Mouse (Mus musculus) 416B (cell line): Measurements from ENCODE around the gene Mgst3.

ENCODE experiments used
- DNase-seq: peaks from one replicate; pipeline ENCODE4 v3.0.0; 2011; ENCODE audit warnings: low read depth

Gene Mgst3

GRCm38 (mm10) chr1:167387796-167388195 is 5.8 kb downstream of the Mgst3 start:
- no peak for DNase-seq

DNA sequence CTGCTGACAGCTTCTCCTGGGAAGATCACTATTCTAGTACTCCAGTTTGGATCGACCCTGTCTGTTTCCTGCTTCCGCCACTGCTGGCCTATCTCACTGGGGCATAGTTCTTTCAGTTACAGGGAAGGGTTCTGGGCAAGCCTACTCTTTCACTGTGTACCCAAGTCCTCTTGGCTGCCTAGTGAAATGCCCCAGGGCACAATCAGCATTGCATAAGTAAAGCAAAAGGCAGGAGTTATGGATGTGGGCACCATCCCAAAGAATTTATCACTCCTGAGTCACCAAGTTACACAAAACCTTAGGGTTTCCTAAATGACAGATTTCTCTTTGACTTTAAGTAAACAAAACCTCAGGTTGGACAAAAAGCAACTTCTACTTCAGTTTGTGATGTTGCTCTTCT is 6.3 kb downstream of the Mgst3 start:
- DNase-seq: peak; percentile 11

- DNase-seq: no peak
These were observed 7.2 kb downstream of the Mgst3 start for GRCm38 (mm10) chr1:167386466-167386865.

GRCm38 (mm10) chr1:167385636-167386035 is 8.0 kb downstream of the Mgst3 start:
- DNase-seq: no peak

DNA sequence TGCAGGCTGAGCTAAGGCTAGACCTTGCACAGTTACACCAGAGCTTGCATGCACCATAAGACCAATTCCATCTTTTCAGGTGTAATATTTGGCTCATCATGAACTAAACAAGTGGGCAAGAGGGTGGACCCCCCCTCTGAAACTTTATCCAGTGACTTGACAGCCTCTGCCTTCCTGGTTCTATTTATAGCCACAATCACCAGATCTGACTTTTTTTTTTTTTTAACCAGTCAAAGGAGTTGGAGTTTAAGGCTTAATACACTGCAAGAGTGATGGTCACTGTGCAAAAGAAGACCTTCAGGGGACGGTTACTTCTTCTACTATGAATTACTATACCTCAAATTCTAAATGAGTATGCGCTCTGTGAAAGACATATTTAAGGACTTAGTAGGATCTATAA is 8.4 kb downstream of the Mgst3 start:
- DNase-seq: no peak

- DNase-seq: no peak
These were observed 9.5 kb downstream of the Mgst3 start for GRCm38 (mm10) chr1:167384156-167384555.

DNA sequence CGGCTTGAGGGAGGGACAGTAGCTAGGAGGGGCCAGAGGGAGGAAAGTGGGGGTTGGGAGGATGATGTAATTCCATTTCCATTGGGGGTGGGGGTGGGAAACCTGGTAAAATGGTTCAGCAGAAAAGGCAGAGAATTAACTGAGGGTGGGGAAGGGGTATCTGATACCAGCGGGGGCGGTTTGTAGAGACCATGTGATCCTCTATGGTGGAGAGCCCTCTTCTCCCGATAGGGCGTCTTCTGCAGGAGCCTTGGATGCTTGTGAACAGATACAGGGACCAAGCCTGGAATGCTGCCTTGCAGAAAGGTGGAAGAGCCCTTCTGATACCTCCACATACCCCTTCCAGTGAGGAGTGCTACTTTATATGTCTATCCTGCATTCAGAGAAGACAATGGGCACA is 10.5 kb downstream of the Mgst3 start:
- no peak for DNase-seq

- DNase-seq: no peak
These were observed 10.9 kb downstream of the Mgst3 start for GRCm38 (mm10) chr1:167382763-167383162.

DNA sequence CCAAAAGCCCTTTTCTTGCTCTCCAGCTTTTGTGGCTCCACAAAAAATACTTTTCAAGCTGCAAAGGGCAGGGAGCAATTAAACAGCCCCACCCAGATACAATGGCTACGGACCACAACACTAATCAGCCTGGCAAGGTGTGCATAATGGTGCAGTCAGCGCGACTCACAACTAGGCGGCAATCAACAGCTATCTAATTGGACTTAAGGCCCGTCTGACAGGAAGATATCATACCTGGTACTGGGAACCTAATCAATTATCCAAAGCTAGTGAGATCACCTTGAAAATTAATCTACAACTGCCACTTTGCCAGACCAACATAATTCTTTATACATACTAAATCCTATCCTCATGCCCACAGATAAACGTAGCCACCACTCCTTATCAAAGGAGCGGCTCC is 11.3 kb downstream of the Mgst3 start:
- DNase-seq: no peak

GRCm38 (mm10) chr1:167381050-167382015 is 12.3 kb downstream of the Mgst3 start:
- no peak for DNase-seq

DNA sequence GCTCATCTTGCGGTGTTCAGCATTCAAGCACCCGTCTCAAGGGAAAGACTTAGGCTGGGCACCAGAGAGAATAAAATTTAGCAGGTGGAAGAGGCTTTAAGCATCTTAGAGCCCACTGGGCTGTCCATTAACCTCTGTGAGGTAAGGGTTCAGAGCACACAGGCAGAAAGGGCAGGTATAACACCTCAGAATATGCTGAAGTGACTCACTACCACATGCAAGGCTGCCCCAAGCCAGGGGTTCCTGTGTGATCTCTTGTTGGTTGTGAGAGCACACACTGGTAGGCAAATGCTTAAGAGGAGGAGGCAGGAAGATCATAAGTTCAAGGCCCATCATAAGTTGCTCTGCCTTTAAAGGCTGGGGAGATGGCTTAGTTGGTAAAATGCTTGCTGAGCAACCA is 13.4 kb downstream of the Mgst3 start:
- DNase-seq: no peak

GRCm38 (mm10) chr1:167379751-167380150 is 13.9 kb downstream of the Mgst3 start:
- DNase-seq: no peak

DNA sequence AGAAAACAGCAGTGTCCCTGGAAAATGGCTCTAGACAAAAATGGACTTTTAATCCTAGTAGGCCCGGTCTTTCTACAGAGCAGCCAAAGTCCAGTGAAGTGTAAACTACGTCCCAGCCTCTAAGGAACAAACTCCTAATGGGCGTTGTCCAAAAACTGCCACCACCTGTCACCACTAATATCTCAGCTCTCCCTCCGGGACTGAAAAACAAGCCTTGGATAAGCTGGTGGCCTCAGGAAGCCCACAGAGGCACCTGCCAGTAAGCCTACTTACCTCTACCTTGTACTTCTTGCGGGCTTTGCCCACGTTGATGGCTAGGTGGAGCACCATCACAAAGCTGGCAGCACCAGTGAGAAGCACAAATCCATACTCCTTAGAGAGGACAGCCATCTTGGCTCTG is 15.6 kb downstream of the Mgst3 start:
- no peak for DNase-seq

DNA sequence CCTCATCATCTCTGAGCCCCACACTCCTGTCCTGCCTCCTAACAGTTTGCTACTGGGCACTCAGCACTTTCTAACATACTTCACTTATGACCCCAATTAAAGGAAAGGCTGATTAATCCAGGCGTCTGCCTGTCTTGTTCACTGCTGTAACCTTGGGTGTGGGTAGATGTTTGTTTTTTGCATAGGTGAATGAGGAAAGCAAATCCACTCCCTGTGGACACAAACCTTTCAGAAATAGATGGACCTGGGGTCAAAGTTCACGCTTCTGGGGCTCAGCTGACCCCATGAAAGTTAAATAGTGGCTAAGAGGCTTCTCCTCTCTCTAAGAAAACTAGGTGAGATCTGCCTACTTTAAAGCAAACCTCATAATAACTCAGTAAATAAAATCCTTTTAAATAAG is 18.7 kb downstream of the Mgst3 start:
- DNase-seq: no peak

GRCm38 (mm10) chr1:167374003-167374784 is 19.4 kb downstream of the Mgst3 start:
- no peak for DNase-seq

- no peak for DNase-seq
These were observed 20.9 kb downstream of the Mgst3 start for GRCm38 (mm10) chr1:167372739-167373138.

GRCm38 (mm10) chr1:167369905-167370304 is 23.7 kb downstream of the Mgst3 start:
- DNase-seq: peak; percentile 92

DNA sequence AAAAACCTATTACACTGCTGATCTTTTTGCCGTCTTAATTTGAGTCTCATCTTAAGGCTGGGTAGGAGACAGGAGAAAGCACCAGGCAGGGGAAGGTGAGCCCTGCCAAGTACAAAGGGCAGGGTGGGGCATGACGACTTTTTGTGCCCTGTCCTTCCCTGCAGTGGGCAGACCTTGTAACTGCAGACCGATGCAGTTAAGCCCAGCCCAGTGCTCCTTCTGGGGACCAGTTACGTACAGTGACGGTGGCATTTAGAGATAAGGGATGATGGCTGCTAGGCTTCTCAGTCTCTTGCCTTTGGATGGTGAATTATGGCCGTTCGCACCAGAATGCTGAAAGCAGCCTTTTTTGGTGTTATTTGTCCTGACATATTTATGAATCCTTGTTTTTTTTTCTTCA is 25.1 kb downstream of the Mgst3 start:
- DNase-seq: no peak

- peak; percentile 41 for DNase-seq
These were observed 25.6 kb downstream of the Mgst3 start for GRCm38 (mm10) chr1:167368018-167368417.

DNA sequence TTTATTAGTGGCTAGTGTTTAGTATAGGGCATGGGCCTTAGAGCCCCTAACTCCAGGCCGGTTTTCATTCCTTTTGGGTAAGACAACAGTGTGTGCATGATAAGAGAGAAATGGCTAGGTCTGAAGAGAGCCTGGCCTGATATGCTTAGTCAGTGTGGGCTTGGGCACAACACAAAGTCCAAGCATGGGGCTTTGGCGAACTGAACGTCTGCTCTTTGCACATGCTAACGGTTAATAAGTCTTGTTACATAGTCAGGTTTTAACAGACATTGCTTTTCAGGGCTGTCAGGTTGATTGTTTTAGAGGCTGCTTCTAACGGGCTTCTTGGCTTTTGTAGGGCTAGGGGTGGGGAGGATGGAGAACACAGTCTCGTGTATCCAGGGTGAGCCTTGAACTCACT is 27.0 kb downstream of the Mgst3 start:
- no peak for DNase-seq

GRCm38 (mm10) chr1:167365808-167366207 is 27.8 kb downstream of the Mgst3 start:
- no peak for DNase-seq

DNA sequence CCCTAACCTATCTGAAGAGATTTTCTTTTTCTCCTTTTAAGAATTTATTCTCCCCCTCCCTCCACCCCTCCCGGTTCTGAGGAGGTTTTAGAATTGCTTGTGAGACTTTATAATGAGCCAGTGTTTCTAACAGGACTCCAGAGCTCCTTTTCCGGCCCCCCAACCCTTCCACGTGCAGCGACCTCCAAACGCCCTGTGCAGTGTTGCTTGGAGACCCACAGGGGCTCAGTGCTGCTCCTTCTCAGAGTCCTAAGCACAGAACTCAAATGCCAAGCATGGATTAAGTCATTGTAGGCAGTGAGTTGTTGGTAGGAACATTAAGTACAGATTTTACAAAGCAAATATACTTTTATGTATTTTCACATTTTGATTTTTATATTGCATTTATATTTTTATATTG is 30.3 kb downstream of the Mgst3 start:
- no peak for DNase-seq

- DNase-seq: no peak
These were observed 30.8 kb downstream of the Mgst3 start for GRCm38 (mm10) chr1:167362819-167363218.
